Mouse (Mus musculus) neural tube, embryonic 12.5 days (tissue): Measurements from ENCODE around the gene Bcl2a1a. TPM values are rescaled to one million over a fixed set of nuclear protein-coding genes. Genes with fewer than 3 reads are reported as not detected.

Experiments used
- polyA plus RNA-seq: library from polyadenylated mRNA; unstranded; fragments of >200 nt; fragmentation: Nextera tagmentation; extraction: Ambion mirVana; gene quantifications from 2 replicates; pipeline ENCODE4 v1.2.1, GENCODE M21; 2016

Bcl2a1a gene
- polyA plus RNA-seq, 1 experiment from 2014 or later: not detected

Other genes starting within 250 kb of the Bcl2a1a start
- gene Mthfsl, start 236.6 kb upstream of the Bcl2a1a start, polyA plus RNA-seq: 30.9 and 32.0 TPM in 2 replicates
- gene Bcl2a1d, start 225.0 kb upstream of the Bcl2a1a start, polyA plus RNA-seq: not detected in 2 replicates
- 0.19 TPM in 1 of 2 replicates, not detected in the other for gene Trim43c, start 117.7 kb upstream of the Bcl2a1a start, polyA plus RNA-seq
- gene Trim43b, start 135.9 kb downstream of the Bcl2a1a start, polyA plus RNA-seq: not detected in 2 replicates
- 1.0 TPM in 1 of 2 replicates, not detected in the other for gene Bcl2a1b, start 242.3 kb downstream of the Bcl2a1a start, polyA plus RNA-seq
- 0.70 TPM in 1 of 2 replicates, not detected in the other for gene Gm29094, start 242.5 kb downstream of the Bcl2a1a start, polyA plus RNA-seq